Mouse (Mus musculus) layer of hippocampus, postnatal 14 days (tissue): ENCODE measurements around the gene Flnb. TPM values are rescaled to one million over a fixed set of nuclear protein-coding genes. Genes with fewer than 3 reads are reported as not detected.

ENCODE experiments used
- DNase-seq, 2 experiments: peaks; one replicate each; pipeline ENCODE4 v3.0.0; 2021 to 2022; ENCODE audit warnings: low spot score in 2 of 2, mixed read lengths in 1 of 2
- total RNA-seq, 2 experiments: library from RNA; stranded (reverse); gene quantifications; 2 replicates each; pipeline ENCODE4 v1.2.3; 2021

Gene Flnb
- total RNA-seq, 2 experiments from 2014 or later = 35.7 to 78.7 TPM

- no peak for DNase-seq
Observed at GRCm38 (mm10) chr14:7824651-7825268, 7.0 kb downstream of the Flnb start.

- no peak for DNase-seq
Observed at GRCm38 (mm10) chr14:7826151-7826937, 8.6 kb downstream of the Flnb start.

- no peak for DNase-seq
Observed at GRCm38 (mm10) chr14:7829181-7829580, 11.4 kb downstream of the Flnb start.

- DNase-seq = no peak
Observed at GRCm38 (mm10) chr14:7831770-7832439, 14.1 kb downstream of the Flnb start.

GRCm38 (mm10) chr14:7832440-7832783, 14.7 kb downstream of the Flnb start:
- DNase-seq = no peak

- DNase-seq = no peak
Observed at GRCm38 (mm10) chr14:7833458-7833857, 15.7 kb downstream of the Flnb start.

GRCm38 (mm10) chr14:7838564-7839089, 20.9 kb downstream of the Flnb start:
- no peak for DNase-seq

- DNase-seq = no peak
Observed at GRCm38 (mm10) chr14:7839950-7840514, 22.3 kb downstream of the Flnb start.

- DNase-seq = no peak
Observed at GRCm38 (mm10) chr14:7842631-7843332, 25.0 kb downstream of the Flnb start.

- no peak for DNase-seq
Observed at GRCm38 (mm10) chr14:7846696-7847095, 28.9 kb downstream of the Flnb start.

- no peak for DNase-seq
Observed at GRCm38 (mm10) chr14:7847746-7848232, 30.0 kb downstream of the Flnb start.

- no peak for DNase-seq
Observed at GRCm38 (mm10) chr14:7850913-7851312, 33.2 kb downstream of the Flnb start.

- peak in 1 of 2 experiments; percentile 48 for DNase-seq
Observed at GRCm38 (mm10) chr14:7851543-7852065, 33.8 kb downstream of the Flnb start.

GRCm38 (mm10) chr14:7853691-7854090, 35.9 kb downstream of the Flnb start:
- peak; percentile 15 to 52 for DNase-seq

GRCm38 (mm10) chr14:7854366-7854765, 36.6 kb downstream of the Flnb start:
- DNase-seq = no peak

GRCm38 (mm10) chr14:7855101-7855500, 37.3 kb downstream of the Flnb start:
- DNase-seq = no peak

GRCm38 (mm10) chr14:7855501-7855900, 37.7 kb downstream of the Flnb start:
- no peak for DNase-seq

GRCm38 (mm10) chr14:7856348-7856747, 38.6 kb downstream of the Flnb start:
- DNase-seq = no peak

- DNase-seq = no peak
Observed at GRCm38 (mm10) chr14:7857835-7858234, 40.1 kb downstream of the Flnb start.

- DNase-seq = no peak
Observed at GRCm38 (mm10) chr14:7858430-7858829, 40.7 kb downstream of the Flnb start.
